Mouse (Mus musculus): ENCODE data around the gene Thbs3. TPM values are rescaled to one million over a fixed set of nuclear protein-coding genes. Genes with fewer than 3 reads are reported as not detected.

Thbs3 gene
- total and polyA plus RNA-seq, 3 experiments: 4.3 to 6.1 (median 5.7) TPM

- Histone ChIP-seq H3K4me3 (replicated peaks in 1 of 3; ENCODE audit: low read depth in 2 of 3, low read length in 2 of 3, poor library complexity in 1 of 3) (no peak overlapping the region), H3K79me2 (replicated peaks; ENCODE audit: control insufficient read depth, extremely low read depth, insufficient read depth, poor library complexity, severe bottlenecking) (no peaks in the 10 kb centered on the region), H3K4me2 (ENCODE audit: insufficient read depth, low read depth, poor library complexity, severe bottlenecking) (no peak overlapping the region), H3K9me3 (replicated peaks; ENCODE audit: low read length) (no peaks in the 10 kb centered on the region), H3K36me3 (replicated peaks in 1 of 2; ENCODE audit: control insufficient read depth in 1 of 2, insufficient read depth in 1 of 2, low read length in 1 of 2) (peaks cover 60 to 95% of the 10 kb centered on the region in 2 experiments), H3K27me3 (replicated peaks) (no peaks in the 10 kb centered on the region), H3K27ac (ENCODE audit: insufficient read depth, low read depth) (no peak overlapping the region), H3K4me1 (ENCODE audit: control insufficient read depth in 1 of 2, insufficient read depth in 2 of 2) (peaks cover 0 to 3% of the 10 kb centered on the region in 2 experiments; a peak in 2 of 4 replicates), H3K9ac (ENCODE audit: insufficient read depth, low read depth) (no peak overlapping the region)
- in situ Hi-C loops (cut with MboI; ENCODE audit: low pct_ligation_motif_present, low pct_unique_long_range_greater_than_20kb, low sequenced_read_pairs) (no loop called here), dilution Hi-C loops (cut with MboI; ENCODE audit: extremely low pct_ligation_motif_present, extremely low pct_unique_long_range_greater_than_20kb, low sequenced_read_pairs) (no loop called here)
- no peak for TF ChIP-seq JUND (conservative IDR thresholded peaks at IDR 0.05; ENCODE audit: low read depth, low read length)
- DNase-seq (ENCODE audit: extremely low read depth): no peak
Measured at GRCm38 (mm10) chr3:89183959-89184315, 31.0 kb upstream of the Thbs3 start.

- no peak overlapping the region for H3K4me2 ChIP-seq (ENCODE audit: insufficient read depth, low read depth, poor library complexity, severe bottlenecking)
Measured at GRCm38 (mm10) chr3:89187197-89187596, 27.8 kb upstream of the Thbs3 start.

GRCm38 (mm10) chr3:89187690-89188477 lies 27.1 kb upstream of the Thbs3 start:
- Histone ChIP-seq H3K9me3 (replicated peaks; ENCODE audit: low read length) (no peaks in the 10 kb centered on the region), H3K4me2 (ENCODE audit: insufficient read depth, low read depth, poor library complexity, severe bottlenecking) (no peak overlapping the region), H3K4me1 (ENCODE audit: control insufficient read depth in 1 of 2, insufficient read depth in 2 of 2) (no peaks in the 10 kb centered on the region), H3K4me3 (replicated peaks in 1 of 3; ENCODE audit: low read depth in 2 of 3, low read length in 2 of 3, poor library complexity in 1 of 3) (no peak overlapping the region), H3K27ac (ENCODE audit: insufficient read depth, low read depth) (no peak overlapping the region), H3K27me3 (replicated peaks) (no peaks in the 10 kb centered on the region), H3K9ac (ENCODE audit: insufficient read depth, low read depth) (no peak overlapping the region), H3K36me3 (replicated peaks in 1 of 2; ENCODE audit: control insufficient read depth in 1 of 2, insufficient read depth in 1 of 2, low read length in 1 of 2) (peaks cover 27 to 77% of the 10 kb centered on the region in 2 experiments), H3K79me2 (replicated peaks; ENCODE audit: control insufficient read depth, extremely low read depth, insufficient read depth, poor library complexity, severe bottlenecking) (no peaks in the 10 kb centered on the region)
- dilution Hi-C loops (cut with MboI; ENCODE audit: extremely low pct_ligation_motif_present, extremely low pct_unique_long_range_greater_than_20kb, low sequenced_read_pairs): no loop called here
- no peak for DNase-seq (ENCODE audit: extremely low read depth)
- in situ Hi-C loops (cut with MboI; ENCODE audit: low pct_ligation_motif_present, low pct_unique_long_range_greater_than_20kb, low sequenced_read_pairs): no loop called here
- TF ChIP-seq IRF4 (IDR thresholded peaks at IDR 0.05; ENCODE audit: low read depth, low read length) (no peak), RAD21 (IDR thresholded peaks at IDR 0.05; ENCODE audit: low read depth, low read length) (no peak), CHD1 (IDR thresholded peaks at IDR 0.05; ENCODE audit: low read depth, low read length) (no peak), MAZ (IDR thresholded peaks at IDR 0.05; ENCODE audit: low read depth, low read length) (no peak), MAFK (IDR thresholded peaks at IDR 0.05; ENCODE audit: insufficient replicate concordance, low read length) (no peak), HCFC1 (IDR thresholded peaks at IDR 0.05; ENCODE audit: low read depth, low read length) (no peak), KAT2A (IDR thresholded peaks at IDR 0.05; ENCODE audit: insufficient replicate concordance, low read length) (no peak)

More at GRCm38 (mm10) chr3:89187197-89187596, 27.8 kb upstream of the Thbs3 start:
- in situ Hi-C loops (cut with MboI; ENCODE audit: low pct_ligation_motif_present, low pct_unique_long_range_greater_than_20kb, low sequenced_read_pairs) (no loop called here), dilution Hi-C loops (cut with MboI; ENCODE audit: extremely low pct_ligation_motif_present, extremely low pct_unique_long_range_greater_than_20kb, low sequenced_read_pairs) (no loop called here)
- no peaks in the 10 kb centered on the region for H3K4me1 ChIP-seq (ENCODE audit: control insufficient read depth in 1 of 2, insufficient read depth in 2 of 2)
- no peak for DNase-seq (ENCODE audit: extremely low read depth)
- no peaks in the 10 kb centered on the region for H3K79me2 ChIP-seq (replicated peaks; ENCODE audit: control insufficient read depth, extremely low read depth, insufficient read depth, poor library complexity, severe bottlenecking)
- H3K27ac ChIP-seq (ENCODE audit: insufficient read depth, low read depth): no peak overlapping the region
- H3K9ac ChIP-seq (ENCODE audit: insufficient read depth, low read depth): no peak overlapping the region
- no peak for TF ChIP-seq POLR2A (IDR thresholded peaks at IDR 0.05; ENCODE audit: low read depth, low read length)
- TF ChIP-seq BHLHE40 (IDR thresholded peaks at IDR 0.05; ENCODE audit: low read depth, low read length): no peak
- no peak for TF ChIP-seq PAX5 (IDR thresholded peaks at IDR 0.05; ENCODE audit: low read length)
- no peak for TF ChIP-seq JUN (IDR thresholded peaks at IDR 0.05; ENCODE audit: insufficient read depth, low read depth, low read length)
- no peaks in the 10 kb centered on the region for H3K27me3 ChIP-seq (replicated peaks)
- H3K4me3 ChIP-seq (replicated peaks in 1 of 3; ENCODE audit: low read depth in 2 of 3, low read length in 2 of 3, poor library complexity in 1 of 3): no peak overlapping the region
- H3K9me3 ChIP-seq (replicated peaks; ENCODE audit: low read length): no peaks in the 10 kb centered on the region
- peaks cover 32 to 84% of the 10 kb centered on the region in 2 experiments for H3K36me3 ChIP-seq (replicated peaks in 1 of 2; ENCODE audit: control insufficient read depth in 1 of 2, insufficient read depth in 1 of 2, low read length in 1 of 2)

Data from CH12.LX (cell line).